Mouse (Mus musculus) stomach, postnatal 0 days (tissue): ENCODE data around the gene Mllt3.

Source experiments
- CTCF ChIP-seq: IDR thresholded peaks from 2 replicates; pipeline ENCODE4 v1.5.1; 2016; ENCODE audit warnings: antibody characterized with exemption, low read depth, mild to moderate bottlenecking, moderate library complexity
- EP300 ChIP-seq: optimal IDR thresholded peaks from 2 replicates; pipeline ENCODE3; 2016; ENCODE audit warnings: antibody characterized with exemption

DNA sequence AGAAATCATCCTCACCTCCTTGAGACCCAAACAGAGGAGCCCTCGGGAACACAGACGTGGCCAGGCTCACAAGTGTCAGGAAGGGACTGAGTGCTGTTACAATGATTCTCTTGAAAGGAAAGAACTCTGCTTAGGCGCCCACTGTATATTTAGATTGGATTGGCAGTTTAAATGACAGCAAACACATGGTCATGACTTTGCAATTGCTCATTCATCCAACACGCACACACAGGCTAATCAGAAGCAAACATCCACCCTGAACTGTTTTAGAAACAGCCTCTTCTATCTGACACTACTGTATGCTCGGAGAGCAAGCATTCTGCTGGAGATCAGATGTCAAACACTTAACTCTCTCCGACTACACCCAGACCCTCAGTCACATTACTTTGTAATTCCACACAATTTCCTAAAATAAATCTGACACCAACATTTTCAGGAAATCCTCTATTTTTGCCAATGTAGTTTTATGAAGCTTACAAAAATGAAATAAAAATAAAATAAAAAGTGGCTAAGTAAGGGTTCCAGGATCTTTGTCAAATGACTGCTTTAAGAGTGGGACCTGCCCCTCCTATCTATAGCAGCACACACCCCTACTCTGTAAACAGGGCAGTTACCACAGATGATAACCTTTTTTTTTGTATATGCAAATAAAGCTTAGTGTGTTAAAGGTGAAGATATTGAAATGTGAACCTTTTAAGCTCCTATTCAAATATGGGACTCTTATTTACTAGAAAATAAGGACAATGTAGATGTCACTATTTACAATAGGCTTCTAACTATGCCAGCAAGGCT is 226.8 kb downstream of the Mllt3 start:
- TF ChIP-seq CTCF (no peak), EP300 (no peak)
